Mouse (Mus musculus): ENCODE results near the gene Tas2r134. TPM values are rescaled to one million over a fixed set of nuclear protein-coding genes. Genes with fewer than 3 reads are reported as not detected.

The Tas2r134 gene
- polyA plus RNA-seq, 1 experiment from 2014 or later, result not detected

GRCm38 (mm10) chr2:51599473-51600201 lies 27.7 kb upstream of the Tas2r134 start:
- WGBS (ENCODE audit: insufficient replicate concordance), result 83% methylated on average over 19 of the region's 19 CpGs
- H3K4me2 ChIP-seq, result no peak overlapping the region

GRCm38 (mm10) chr2:51600202-51600487 lies 27.2 kb upstream of the Tas2r134 start:
- Histone ChIP-seq H3K9me3 (replicated peaks; ENCODE audit: control insufficient read depth, low read length) (no peaks in the 10 kb centered on the region), H3K9ac (ENCODE audit: low read depth, low read length) (no peak overlapping the region), H3K36me3 (ENCODE audit: control insufficient read depth, insufficient read depth, low read length) (no peaks in the 10 kb centered on the region), H3K4me3 (ENCODE audit: low read depth, low read length) (no peak overlapping the region), H3K27ac (ENCODE audit: low read depth, low read length) (no peak overlapping the region), H3K4me2 (no peak overlapping the region), H3K27me3 (ENCODE audit: control insufficient read depth, insufficient read depth, low read length) (no peaks in the 10 kb centered on the region), H3K4me1 (ENCODE audit: control insufficient read depth, insufficient read depth, low read length) (no peaks in the 10 kb centered on the region)
- no peak for ATAC-seq (replicated peaks; ENCODE audit: insufficient number of reproducible peaks, low FRiP score, low TSS enrichment)
- 62% methylated on average over 3 of the region's 3 CpGs for whole genome bisulfite sequencing (ENCODE audit: insufficient replicate concordance)

More at GRCm38 (mm10) chr2:51599473-51600201, 27.7 kb upstream of the Tas2r134 start:
- Histone ChIP-seq H3K9ac (ENCODE audit: low read depth, low read length) (no peak overlapping the region), H3K27me3 (ENCODE audit: control insufficient read depth, insufficient read depth, low read length) (no peaks in the 10 kb centered on the region), H3K27ac (ENCODE audit: low read depth, low read length) (no peak overlapping the region), H3K4me3 (ENCODE audit: low read depth, low read length) (no peak overlapping the region), H3K4me1 (ENCODE audit: control insufficient read depth, insufficient read depth, low read length) (no peaks in the 10 kb centered on the region), H3K9me3 (replicated peaks; ENCODE audit: control insufficient read depth, low read length) (no peaks in the 10 kb centered on the region), H3K36me3 (ENCODE audit: control insufficient read depth, insufficient read depth, low read length) (no peaks in the 10 kb centered on the region)
- ATAC-seq (replicated peaks; ENCODE audit: insufficient number of reproducible peaks, low FRiP score, low TSS enrichment), result no peak

DNA sequence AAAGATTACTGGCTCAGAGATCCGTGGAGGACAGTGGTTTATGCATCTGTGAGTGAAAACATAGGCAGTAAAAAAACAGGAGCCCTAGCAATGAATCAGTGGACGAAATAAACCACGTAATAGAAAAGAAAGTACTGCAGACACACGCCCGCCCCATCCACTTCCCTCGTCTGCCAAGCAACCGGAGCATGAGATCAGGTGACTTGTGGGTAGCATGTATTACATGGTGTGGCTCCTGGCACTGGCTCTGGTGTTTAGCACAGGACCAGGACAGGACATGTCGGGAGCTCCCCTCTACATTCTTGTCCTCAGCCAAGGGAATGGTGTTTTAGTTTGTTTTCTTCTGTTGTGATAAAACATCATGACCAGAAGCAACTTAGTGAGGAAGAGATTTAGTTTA lies 26.4 kb upstream of the Tas2r134 start:
- H3K4me1 ChIP-seq (ENCODE audit: control insufficient read depth, insufficient read depth, low read length), result no peaks in the 10 kb centered on the region
- no peak overlapping the region for H3K27ac ChIP-seq (ENCODE audit: low read depth, low read length)
- ATAC-seq (replicated peaks; ENCODE audit: insufficient number of reproducible peaks, low FRiP score, low TSS enrichment), result no peak
- H3K4me3 ChIP-seq (ENCODE audit: low read depth, low read length), result no peak overlapping the region
- no peak overlapping the region for H3K4me2 ChIP-seq
- H3K9me3 ChIP-seq (replicated peaks; ENCODE audit: control insufficient read depth, low read length), result no peaks in the 10 kb centered on the region
- no peak overlapping the region for H3K9ac ChIP-seq (ENCODE audit: low read depth, low read length)
- H3K36me3 ChIP-seq (ENCODE audit: control insufficient read depth, insufficient read depth, low read length), result no peaks in the 10 kb centered on the region
- WGBS (ENCODE audit: insufficient replicate concordance), result 75% methylated on average over 8 of the region's 8 CpGs
- no peaks in the 10 kb centered on the region for H3K27me3 ChIP-seq (ENCODE audit: control insufficient read depth, insufficient read depth, low read length)

GRCm38 (mm10) chr2:51610305-51610704 lies 17.0 kb upstream of the Tas2r134 start:
- no peak overlapping the region for H3K4me2 ChIP-seq
- no peaks in the 10 kb centered on the region for H3K4me1 ChIP-seq (ENCODE audit: control insufficient read depth, insufficient read depth, low read length)
- no peak overlapping the region for H3K4me3 ChIP-seq (ENCODE audit: low read depth, low read length)
- WGBS (ENCODE audit: insufficient replicate concordance), result 51% methylated on average over 10 of the region's 10 CpGs
- no peak for ATAC-seq (replicated peaks; ENCODE audit: insufficient number of reproducible peaks, low FRiP score, low TSS enrichment)
- no peaks in the 10 kb centered on the region for H3K36me3 ChIP-seq (ENCODE audit: control insufficient read depth, insufficient read depth, low read length)
- H3K9ac ChIP-seq (ENCODE audit: low read depth, low read length), result no peak overlapping the region
- H3K9me3 ChIP-seq (replicated peaks; ENCODE audit: control insufficient read depth, low read length), result no peaks in the 10 kb centered on the region
- H3K27ac ChIP-seq (ENCODE audit: low read depth, low read length), result no peak overlapping the region
- no peaks in the 10 kb centered on the region for H3K27me3 ChIP-seq (ENCODE audit: control insufficient read depth, insufficient read depth, low read length)

DNA sequence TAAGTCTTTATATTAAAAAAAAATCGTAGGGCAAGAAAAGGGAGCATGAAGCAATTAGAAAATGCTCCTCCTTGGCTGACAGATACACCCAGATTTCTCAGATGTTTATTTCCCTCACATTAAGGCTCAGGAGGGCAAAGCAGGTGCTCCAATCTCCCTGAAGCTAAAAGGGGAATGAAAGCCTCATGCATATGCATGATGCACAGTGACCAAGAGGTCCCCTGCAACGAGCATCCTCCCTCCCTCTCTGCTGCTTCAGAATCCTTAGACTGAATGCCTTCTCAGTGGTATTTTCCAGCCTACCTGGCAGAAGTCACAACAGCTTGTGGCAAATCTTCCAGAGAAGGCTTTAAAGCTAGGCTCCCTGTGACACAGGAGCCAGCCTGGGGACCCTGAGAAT lies 16.4 kb upstream of the Tas2r134 start:
- Histone ChIP-seq H3K4me1 (ENCODE audit: control insufficient read depth, insufficient read depth, low read length) (no peaks in the 10 kb centered on the region), H3K9ac (ENCODE audit: low read depth, low read length) (no peak overlapping the region), H3K27me3 (ENCODE audit: control insufficient read depth, insufficient read depth, low read length) (no peaks in the 10 kb centered on the region), H3K36me3 (ENCODE audit: control insufficient read depth, insufficient read depth, low read length) (no peaks in the 10 kb centered on the region), H3K4me2 (no peak overlapping the region), H3K9me3 (replicated peaks; ENCODE audit: control insufficient read depth, low read length) (no peaks in the 10 kb centered on the region), H3K4me3 (ENCODE audit: low read depth, low read length) (no peak overlapping the region), H3K27ac (ENCODE audit: low read depth, low read length) (no peak overlapping the region)
- WGBS (ENCODE audit: insufficient replicate concordance), result 37% methylated on average over 2 of the region's 2 CpGs
- no peak for ATAC-seq (replicated peaks; ENCODE audit: insufficient number of reproducible peaks, low FRiP score, low TSS enrichment)

- no peaks in the 10 kb centered on the region for H3K36me3 ChIP-seq (ENCODE audit: control insufficient read depth, insufficient read depth, low read length)
- H3K4me1 ChIP-seq (ENCODE audit: control insufficient read depth, insufficient read depth, low read length), result no peaks in the 10 kb centered on the region
- no peak overlapping the region for H3K4me3 ChIP-seq (ENCODE audit: low read depth, low read length)
- no peak overlapping the region for H3K27ac ChIP-seq (ENCODE audit: low read depth, low read length)
- no peak for ATAC-seq (replicated peaks; ENCODE audit: insufficient number of reproducible peaks, low FRiP score, low TSS enrichment)
- H3K9me3 ChIP-seq (replicated peaks; ENCODE audit: control insufficient read depth, low read length), result no peaks in the 10 kb centered on the region
- H3K4me2 ChIP-seq, result no peak overlapping the region
- no peaks in the 10 kb centered on the region for H3K27me3 ChIP-seq (ENCODE audit: control insufficient read depth, insufficient read depth, low read length)
- 65% methylated on average over 4 of the region's 4 CpGs for WGBS (ENCODE audit: insufficient replicate concordance)
- no peak overlapping the region for H3K9ac ChIP-seq (ENCODE audit: low read depth, low read length)
Observed at GRCm38 (mm10) chr2:51613716-51614115, 13.6 kb upstream of the Tas2r134 start.

GRCm38 (mm10) chr2:51621931-51622330 lies 5.4 kb upstream of the Tas2r134 start:
- Histone ChIP-seq H3K27ac (ENCODE audit: low read depth, low read length) (no peak overlapping the region), H3K9ac (ENCODE audit: low read depth, low read length) (no peak overlapping the region), H3K4me3 (ENCODE audit: low read depth, low read length) (no peak overlapping the region), H3K4me1 (ENCODE audit: control insufficient read depth, insufficient read depth, low read length) (no peaks in the 10 kb centered on the region), H3K27me3 (ENCODE audit: control insufficient read depth, insufficient read depth, low read length) (no peaks in the 10 kb centered on the region), H3K9me3 (replicated peaks; ENCODE audit: control insufficient read depth, low read length) (no peaks in the 10 kb centered on the region), H3K4me2 (no peak overlapping the region), H3K36me3 (ENCODE audit: control insufficient read depth, insufficient read depth, low read length) (no peaks in the 10 kb centered on the region)
- no peak for ATAC-seq (replicated peaks; ENCODE audit: insufficient number of reproducible peaks, low FRiP score, low TSS enrichment)
- whole genome bisulfite sequencing (ENCODE audit: insufficient replicate concordance), result 80% methylated on average over 2 of the region's 2 CpGs

GRCm38 (mm10) chr2:51626007-51626406 lies 1.3 kb upstream of the Tas2r134 start:
- ATAC-seq (replicated peaks; ENCODE audit: insufficient number of reproducible peaks, low FRiP score, low TSS enrichment), result no peak
- Histone ChIP-seq H3K9me3 (replicated peaks; ENCODE audit: control insufficient read depth, low read length) (no peaks in the 10 kb centered on the region), H3K4me2 (no peak overlapping the region)

DNA sequence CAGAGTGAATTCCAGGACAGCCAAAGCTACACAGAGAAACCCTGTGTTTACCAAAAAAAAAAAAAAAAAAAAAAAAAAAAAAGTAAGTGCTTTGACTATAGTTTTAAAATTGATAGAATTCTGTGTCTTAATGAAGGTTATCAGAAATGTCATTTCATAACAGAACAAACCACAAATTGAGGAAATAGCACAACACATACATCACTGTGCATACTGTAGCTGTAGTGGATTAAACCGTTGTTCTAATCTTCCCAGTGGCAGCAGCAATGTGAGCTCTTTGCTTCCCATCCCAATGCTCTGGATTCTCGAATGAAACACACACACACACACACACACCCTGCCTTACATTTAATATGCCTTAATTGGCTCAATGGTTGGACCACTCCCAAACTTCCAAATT lies 4.1 kb downstream of the Tas2r134 start:
- Histone ChIP-seq H3K9ac (ENCODE audit: low read depth, low read length) (no peak overlapping the region), H3K36me3 (ENCODE audit: control insufficient read depth, insufficient read depth, low read length) (no peaks in the 10 kb centered on the region), H3K27me3 (ENCODE audit: control insufficient read depth, insufficient read depth, low read length) (no peaks in the 10 kb centered on the region), H3K27ac (ENCODE audit: low read depth, low read length) (no peak overlapping the region), H3K9me3 (replicated peaks; ENCODE audit: control insufficient read depth, low read length) (no peaks in the 10 kb centered on the region), H3K4me1 (ENCODE audit: control insufficient read depth, insufficient read depth, low read length) (no peaks in the 10 kb centered on the region), H3K4me2 (no peak overlapping the region), H3K4me3 (ENCODE audit: low read depth, low read length) (no peak overlapping the region)
- no peak for ATAC-seq (replicated peaks; ENCODE audit: insufficient number of reproducible peaks, low FRiP score, low TSS enrichment)
- WGBS (ENCODE audit: insufficient replicate concordance), result 73% methylated on average over 2 of the region's 2 CpGs

More at GRCm38 (mm10) chr2:51626007-51626406, 1.3 kb upstream of the Tas2r134 start:
- no peaks in the 10 kb centered on the region for H3K27me3 ChIP-seq (ENCODE audit: control insufficient read depth, insufficient read depth, low read length)
- no peak overlapping the region for H3K27ac ChIP-seq (ENCODE audit: low read depth, low read length)
- no peak overlapping the region for H3K4me3 ChIP-seq (ENCODE audit: low read depth, low read length)
- H3K9ac ChIP-seq (ENCODE audit: low read depth, low read length), result no peak overlapping the region
- H3K4me1 ChIP-seq (ENCODE audit: control insufficient read depth, insufficient read depth, low read length), result no peaks in the 10 kb centered on the region
- H3K36me3 ChIP-seq (ENCODE audit: control insufficient read depth, insufficient read depth, low read length), result no peaks in the 10 kb centered on the region
- 78% methylated on average over 3 of the region's 3 CpGs for WGBS (ENCODE audit: insufficient replicate concordance)
